Mouse (Mus musculus) skeletal muscle tissue, adult 2 months (tissue): ENCODE results near the gene Gm28038.

Source experiments
- DNase-seq: peaks from one replicate; pipeline ENCODE4 v3.0.0-alpha.2; 2012; ENCODE audit warnings: low read depth, low spot score

Gene Gm28038

DNA sequence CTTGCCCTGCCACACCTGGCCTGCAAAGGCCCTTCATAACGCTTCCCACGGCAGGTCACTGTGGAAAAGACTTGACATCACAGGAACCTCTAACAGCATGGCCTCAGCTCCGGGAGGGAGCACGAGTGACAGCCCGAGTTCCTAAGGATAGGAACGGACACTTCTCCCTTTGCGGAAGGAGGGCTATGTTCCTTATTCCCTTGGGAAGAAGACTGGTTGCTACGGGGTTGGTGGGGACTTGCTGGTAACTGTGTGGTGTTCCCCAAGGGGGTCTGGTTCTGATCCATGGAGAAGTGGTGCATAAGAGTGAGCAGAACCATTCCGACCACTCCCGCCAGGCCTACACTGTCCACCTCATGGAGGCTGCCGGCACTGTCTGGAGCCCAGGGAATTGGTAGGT lies at the start of gene Gm28038:
Gene Gm28038, plus strand, starts transcription at position 301 of the 400 bp plus-strand sequence.
- DNase-seq = no peak

GRCm38 (mm10) chr2:30235593-30235992 lies 45.2 kb upstream of the Gm28038 start:
- DNase-seq = no peak

GRCm38 (mm10) chr2:30236426-30237198 lies 44.2 kb upstream of the Gm28038 start:
- DNase-seq = no peak

DNA sequence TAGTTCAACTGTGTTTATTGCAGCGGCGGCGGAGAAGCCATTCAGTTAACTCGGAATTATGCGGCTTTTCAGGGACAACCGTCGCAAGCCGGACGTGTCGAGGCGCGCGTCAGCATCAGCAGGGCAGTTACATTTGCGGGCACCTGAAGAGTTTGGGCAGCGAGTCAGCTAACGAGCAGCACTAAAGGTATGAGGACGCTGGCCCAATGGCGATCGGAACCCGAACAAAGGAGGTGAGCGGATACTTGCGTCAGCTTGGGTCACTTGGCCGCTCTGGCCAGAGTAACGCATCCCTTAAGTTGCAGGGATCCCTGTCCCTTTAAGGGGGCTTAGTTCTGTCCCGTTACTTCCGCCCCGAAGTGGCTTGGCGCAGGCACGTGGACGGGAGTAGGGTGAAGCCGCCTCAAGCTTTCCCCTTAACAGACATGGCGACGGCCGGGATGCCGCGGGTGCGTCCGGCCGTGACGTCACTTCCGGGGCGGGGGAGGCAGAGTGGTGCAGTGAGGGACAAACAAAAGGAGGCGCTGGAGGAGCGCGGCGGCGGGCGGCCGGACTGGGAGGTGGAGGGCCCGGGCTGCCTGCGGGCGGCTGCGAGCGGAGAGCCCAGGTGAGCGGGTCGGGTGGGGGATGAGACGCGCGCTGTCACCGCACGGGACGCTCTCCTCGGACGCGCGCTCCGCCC lies 43.5 kb upstream of the Gm28038 start, which contains the start of gene Lrrc8a:
Gene Lrrc8a, plus strand, starts transcription at position 517 of the 682 bp plus-strand sequence.
- peak; percentile 99 for DNase-seq

DNA sequence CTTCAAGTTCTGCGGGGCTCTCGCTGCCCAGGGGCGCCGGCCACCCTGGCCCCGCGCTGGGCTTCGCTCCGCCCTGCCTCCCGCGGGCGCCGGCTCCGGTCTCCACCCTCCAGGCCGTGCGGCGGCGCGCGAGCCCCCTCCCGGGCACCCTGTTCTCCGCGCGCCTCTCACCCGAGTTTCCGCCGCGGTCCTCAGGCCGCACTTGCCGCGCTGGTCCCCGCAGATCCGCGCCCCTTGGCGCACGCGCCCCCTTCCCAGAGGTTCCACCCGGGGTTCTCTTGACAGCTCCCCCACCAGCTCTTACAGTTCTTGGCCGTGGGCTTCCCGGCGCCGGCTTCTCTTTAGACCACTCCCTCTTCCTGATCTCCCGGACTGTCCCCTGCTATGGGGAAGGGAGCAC lies 43.0 kb upstream of the Gm28038 start:
- no peak for DNase-seq

DNA sequence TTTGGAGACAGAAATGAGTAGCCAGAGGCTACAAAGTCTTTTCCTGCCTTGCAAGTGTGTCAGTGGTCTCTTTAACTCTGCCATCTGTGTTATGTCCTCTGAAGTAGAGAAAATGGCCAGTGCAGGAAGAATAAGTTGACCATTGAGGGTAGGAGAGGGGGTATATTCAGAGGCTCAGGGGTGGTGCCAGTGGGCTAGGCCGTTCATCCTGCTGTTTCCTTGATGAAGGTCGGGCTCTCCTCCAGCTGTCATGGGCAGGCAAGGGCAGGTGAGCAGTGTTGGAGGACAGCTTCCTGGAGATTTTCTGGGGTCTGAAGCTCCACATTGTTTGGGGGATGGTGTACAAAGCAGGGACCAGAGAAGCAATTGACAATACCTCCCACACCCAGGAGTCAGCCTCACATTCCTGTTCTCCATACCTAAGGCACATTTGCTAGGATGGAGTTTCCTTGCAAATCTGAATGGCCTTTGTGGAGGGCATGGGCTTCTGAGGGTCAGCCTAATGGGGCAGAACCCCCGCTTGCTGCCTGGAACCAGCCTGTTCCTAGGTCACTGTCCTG lies 41.9 kb upstream of the Gm28038 start:
- no peak for DNase-seq

GRCm38 (mm10) chr2:30239777-30240176 lies 41.1 kb upstream of the Gm28038 start:
- no peak for DNase-seq

DNA sequence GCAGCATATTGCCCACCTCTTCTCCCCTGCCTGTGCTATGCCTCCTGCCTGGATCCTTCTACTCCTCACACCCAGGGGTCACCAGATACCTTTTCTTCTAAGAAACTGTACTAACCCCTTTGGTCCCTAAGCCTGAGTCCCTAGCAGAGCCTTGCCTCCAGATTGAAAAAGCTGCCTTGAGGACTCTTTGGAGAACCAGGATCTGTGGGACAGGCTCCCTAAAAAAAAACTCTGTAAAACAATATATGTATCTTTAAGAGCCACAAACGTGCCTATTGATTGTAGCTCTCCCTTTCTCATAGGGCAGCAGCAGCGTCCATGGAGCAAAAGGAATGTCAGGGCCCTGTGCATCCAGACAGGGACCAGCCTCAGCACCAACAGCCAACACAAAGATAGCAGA lies 40.6 kb upstream of the Gm28038 start, which contains the start of gene Gm28035:
Gene Gm28035, plus strand, starts transcription at position 301 of the 400 bp plus-strand sequence.
- no peak for DNase-seq

- DNase-seq = peak; percentile 72
Observed at GRCm38 (mm10) chr2:30242509-30242908, 38.3 kb upstream of the Gm28038 start.

DNA sequence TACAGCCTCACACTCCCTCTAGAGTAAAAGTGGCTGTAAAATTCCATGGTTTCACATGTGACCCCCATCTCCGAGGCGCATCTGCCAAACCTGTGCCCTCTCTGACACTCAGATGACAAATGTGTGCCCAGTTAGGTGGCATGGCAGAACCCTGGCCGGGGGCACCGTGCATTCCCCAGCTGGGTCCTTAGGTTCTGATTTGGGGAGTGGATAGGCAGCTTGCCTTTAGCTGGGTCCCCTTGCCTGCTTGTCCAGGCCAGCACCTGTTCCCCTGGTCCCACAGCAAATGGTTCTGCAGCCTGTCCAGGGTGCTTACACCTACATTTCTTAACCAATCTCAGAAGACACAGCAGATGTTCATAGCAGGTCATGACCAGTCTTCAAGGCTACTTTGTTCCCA lies 37.5 kb upstream of the Gm28038 start:
- no peak for DNase-seq

- DNase-seq = no peak
Observed at GRCm38 (mm10) chr2:30244595-30245178, 36.2 kb upstream of the Gm28038 start.

DNA sequence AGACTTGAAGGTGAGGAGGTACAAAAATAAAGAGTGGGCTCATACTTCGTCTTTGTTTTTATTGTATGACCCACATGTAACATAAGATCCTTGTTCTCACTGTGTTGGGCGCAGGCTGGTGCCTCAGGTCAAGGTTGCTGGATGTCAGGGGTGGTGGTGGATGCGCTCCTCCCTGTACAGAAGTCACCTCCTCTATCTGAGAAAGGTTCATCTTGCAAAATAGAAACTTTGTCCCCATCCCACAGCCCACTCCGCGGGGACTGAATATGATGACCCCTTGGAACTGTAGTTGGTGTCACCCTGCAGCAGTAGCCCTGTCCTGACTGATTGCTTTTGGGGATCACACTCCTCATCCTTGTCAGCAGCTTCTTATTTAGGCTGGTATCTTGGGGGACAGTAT lies 33.8 kb upstream of the Gm28038 start:
- DNase-seq = no peak

- DNase-seq = no peak
Observed at GRCm38 (mm10) chr2:30247681-30248080, 33.2 kb upstream of the Gm28038 start.

DNA sequence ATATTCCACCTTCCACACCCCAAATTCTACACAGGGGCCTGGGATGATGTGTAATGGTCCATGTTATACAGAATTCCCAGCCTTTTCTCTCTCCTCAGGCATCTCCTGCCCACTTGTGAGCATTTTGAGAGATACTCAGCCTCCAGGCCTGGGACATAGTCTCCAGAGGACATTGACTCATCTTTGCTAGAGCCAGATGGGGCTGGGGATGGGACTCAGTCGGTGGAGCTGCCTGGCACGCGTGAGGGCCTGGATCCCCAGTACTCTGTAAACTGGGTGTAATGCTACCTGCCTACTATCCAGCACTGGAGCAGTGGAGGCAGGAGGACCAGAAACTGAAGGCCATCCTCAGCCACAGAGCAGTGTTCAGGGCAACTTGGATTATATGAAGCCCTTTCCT lies 31.7 kb upstream of the Gm28038 start:
- no peak for DNase-seq

DNA sequence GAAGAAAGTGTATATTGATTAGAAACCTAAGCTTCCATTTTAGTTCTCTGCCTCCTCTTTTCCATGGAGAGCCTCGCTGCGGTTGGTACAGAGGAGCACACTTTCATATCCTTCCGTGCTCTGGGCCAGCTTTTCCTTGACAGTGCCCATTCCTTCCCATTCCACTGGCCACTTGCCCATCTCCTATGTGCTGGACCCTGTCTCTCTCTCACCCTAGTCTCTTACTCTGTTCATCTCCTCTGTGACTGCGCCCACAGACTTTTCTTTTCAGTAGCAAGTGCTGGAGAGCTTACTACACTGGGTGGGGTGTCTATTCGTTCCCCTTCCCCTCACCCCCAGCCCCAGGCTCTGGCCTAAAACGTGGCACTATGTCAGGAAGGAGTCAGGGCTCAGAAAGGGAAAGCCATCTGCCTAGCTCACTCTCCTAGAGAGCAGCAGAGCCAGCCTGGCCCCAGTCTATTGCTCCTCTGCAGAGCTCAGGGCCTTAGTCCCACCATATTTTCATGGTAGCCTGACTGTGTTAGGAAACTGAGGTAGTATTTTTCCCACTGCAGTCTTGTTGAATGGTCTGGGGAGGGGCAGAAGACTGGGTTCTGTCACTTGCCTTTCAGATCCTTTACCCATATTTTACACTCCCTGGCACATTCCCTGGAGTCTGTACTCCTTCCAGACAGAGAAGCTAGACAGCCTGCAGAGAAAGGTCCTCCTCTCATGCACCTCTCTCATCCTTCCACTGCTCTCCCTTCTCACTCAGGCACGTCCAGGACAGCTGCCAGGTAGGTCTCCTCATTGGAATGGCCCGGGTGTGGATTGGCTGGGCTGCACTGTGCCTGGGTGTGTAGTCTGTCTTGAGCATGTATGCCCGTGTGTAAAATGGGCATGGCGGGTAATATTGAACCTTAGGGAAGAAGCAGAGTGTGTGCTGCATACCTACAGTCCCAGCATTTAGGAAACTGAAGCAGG lies 30.4 kb upstream of the Gm28038 start:
- no peak for DNase-seq

DNA sequence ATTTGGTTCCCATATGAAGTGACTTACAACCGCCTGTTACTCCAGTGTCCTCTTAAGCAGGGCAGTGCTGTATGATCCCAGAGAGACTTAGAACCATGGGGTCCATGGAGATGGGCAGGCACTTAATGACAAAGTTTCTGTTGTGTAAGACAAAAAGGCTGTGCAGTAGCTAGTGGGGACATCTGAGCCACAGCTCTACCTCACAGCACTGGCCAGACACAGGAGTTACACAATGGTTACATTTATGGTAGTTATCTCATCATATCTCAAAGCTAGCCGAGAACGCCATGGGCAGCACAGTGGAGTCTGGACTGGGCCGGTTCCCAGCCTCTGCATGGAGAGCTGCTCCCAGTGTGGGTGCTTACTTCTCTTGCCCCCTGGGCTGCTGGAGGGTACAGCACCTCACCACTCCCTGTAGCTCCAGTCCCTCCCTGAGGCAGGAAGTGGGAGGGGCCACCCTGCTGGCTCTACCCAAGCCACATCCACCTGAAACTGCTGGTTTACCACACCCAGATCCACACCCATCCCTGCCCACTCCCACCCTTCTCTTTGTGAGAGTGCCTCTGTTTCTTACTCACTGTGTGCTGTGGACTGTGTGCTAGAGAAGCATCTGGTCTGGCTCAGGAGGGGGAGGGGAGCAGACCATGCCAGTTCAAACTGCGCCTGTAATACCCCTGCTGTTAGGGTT lies 29.3 kb upstream of the Gm28038 start:
- DNase-seq = no peak

DNA sequence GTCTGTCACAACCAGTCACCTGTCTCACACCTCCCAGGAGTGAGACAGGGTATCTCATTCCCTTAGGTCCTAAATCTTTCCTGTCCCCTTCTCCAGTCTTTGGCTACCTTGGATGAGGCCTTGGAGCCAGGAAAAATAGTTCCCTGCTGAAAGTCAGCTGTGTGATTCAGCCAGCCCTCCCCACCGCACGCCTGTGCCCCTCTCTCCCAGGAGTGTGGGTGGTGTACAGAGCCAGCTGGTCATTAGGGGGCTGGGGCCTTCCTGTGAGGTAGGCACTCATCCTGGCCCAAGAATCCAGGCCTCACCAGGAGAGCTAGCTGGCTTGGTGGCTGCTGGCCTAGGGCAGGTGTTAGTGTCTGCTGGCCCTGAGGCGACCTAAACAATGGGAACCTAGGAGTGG lies 28.3 kb upstream of the Gm28038 start:
- DNase-seq = no peak

DNA sequence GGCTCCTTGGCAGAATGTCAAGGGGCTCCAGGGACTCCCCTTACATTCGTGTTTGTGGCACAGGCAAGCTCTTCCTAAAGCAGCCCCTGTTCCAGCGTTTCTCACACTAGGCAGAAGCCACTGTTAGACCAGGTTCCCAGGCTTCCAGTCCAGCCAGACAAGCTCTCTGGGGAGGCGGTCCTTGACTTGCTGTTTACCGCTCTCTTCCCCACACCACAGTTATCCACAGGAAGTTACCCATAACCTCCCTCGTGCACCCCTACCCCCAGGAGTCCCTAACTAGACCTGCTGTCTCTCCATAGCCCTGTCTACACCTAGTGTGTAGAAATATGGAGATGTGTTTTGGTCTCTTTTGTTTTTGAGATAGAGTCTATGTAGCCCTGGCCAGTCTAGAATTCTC lies 27.0 kb upstream of the Gm28038 start:
- no peak for DNase-seq

DNA sequence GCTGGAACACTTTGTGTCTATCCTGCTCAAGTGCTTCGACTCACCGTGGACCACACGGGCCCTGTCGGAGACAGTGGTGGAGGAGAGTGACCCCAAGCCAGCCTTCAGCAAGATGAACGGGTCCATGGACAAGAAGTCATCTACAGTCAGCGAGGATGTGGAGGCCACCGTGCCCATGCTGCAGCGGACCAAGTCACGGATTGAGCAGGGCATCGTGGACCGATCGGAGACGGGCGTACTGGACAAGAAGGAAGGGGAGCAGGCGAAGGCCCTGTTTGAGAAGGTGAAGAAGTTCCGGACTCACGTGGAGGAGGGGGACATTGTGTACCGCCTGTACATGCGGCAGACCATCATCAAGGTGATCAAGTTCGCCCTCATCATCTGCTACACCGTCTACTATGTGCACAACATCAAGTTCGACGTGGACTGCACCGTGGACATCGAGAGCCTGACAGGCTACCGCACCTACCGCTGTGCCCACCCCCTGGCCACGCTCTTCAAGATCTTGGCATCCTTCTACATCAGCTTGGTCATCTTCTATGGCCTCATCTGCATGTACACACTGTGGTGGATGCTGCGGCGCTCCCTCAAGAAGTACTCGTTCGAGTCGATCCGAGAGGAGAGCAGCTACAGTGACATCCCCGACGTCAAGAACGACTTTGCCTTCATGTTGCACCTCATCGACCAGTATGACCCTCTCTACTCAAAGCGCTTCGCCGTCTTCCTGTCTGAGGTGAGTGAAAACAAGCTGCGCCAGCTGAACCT lies 25.0 kb upstream of the Gm28038 start:
- DNase-seq = no peak
